Mouse (Mus musculus) lung, embryonic 14.5 days (tissue): Measurements from ENCODE around the gene Lrrfip1. TPM values are rescaled to one million over a fixed set of nuclear protein-coding genes. Genes with fewer than 3 reads are reported as not detected.

Experiments
- ATAC-seq: fragments of 200-750 bp; cut with Nextera tagmentation; 2 replicates; pipeline ENCODE4 v1.8.0; 2017; ENCODE audit warnings: mild to moderate bottlenecking, moderate TSS enrichment, moderate library complexity; ENCODE audit not compliant: insufficient read depth
- DNase-seq: peaks from one replicate; pipeline ENCODE4 v3.0.0-alpha.2; 2015
- H3K27ac ChIP-seq: fragments of 300-500 bp; sonication (generic); 2 replicates; pipeline ENCODE4 v1.5.1; 2014; ENCODE audit warnings: low read depth, mild to moderate bottlenecking, moderate library complexity
- H3K27me3 ChIP-seq: fragments of 300-500 bp; sonication (generic); 2 replicates; pipeline ENCODE4 v1.6.1; 2014; ENCODE audit warnings: low read length, control low read depth; ENCODE audit not compliant: insufficient read depth
- H3K36me3 ChIP-seq: fragments of 300-500 bp; sonication (generic); 2 replicates; pipeline ENCODE4 v1.6.1; 2014; ENCODE audit warnings: control low read depth; ENCODE audit not compliant: insufficient read depth
- H3K4me1 ChIP-seq: fragments of 300-500 bp; sonication (generic); 2 replicates; pipeline ENCODE4 v1.6.1; 2014; ENCODE audit warnings: antibody characterized with exemption, control low read depth; ENCODE audit not compliant: insufficient read depth
- H3K4me2 ChIP-seq: fragments of 300-500 bp; sonication (generic); 2 replicates; pipeline ENCODE4 v1.6.1; 2014; ENCODE audit warnings: mild to moderate bottlenecking
- H3K4me3 ChIP-seq: fragments of 300-500 bp; sonication (generic); 2 replicates; pipeline ENCODE4 v1.5.1; 2014; ENCODE audit warnings: low read depth, low read length
- H3K9ac ChIP-seq: fragments of 300-500 bp; sonication (generic); 2 replicates; pipeline ENCODE4 v1.6.1; 2014
- H3K9me3 ChIP-seq: fragments of 300-500 bp; sonication (generic); 2 replicates; pipeline ENCODE4 v1.6.1; 2016; ENCODE audit warnings: low read depth, low read length, control low read depth
- CTCF ChIP-seq: IDR thresholded peaks from 2 replicates; pipeline ENCODE4 v1.5.1; 2016; ENCODE audit warnings: antibody characterized with exemption, low read depth
- WGBS: fragments of 180-500 bp; shearing (Covaris S2); extraction: QIAGEN DNeasy Blood & Tissue Kit; methylation state at CpG from one replicate; pipeline ENCODE4 v1.1.7; 2014; 5-methylcytosine and 5-hydroxymethylcytosine counted together
- polyA plus RNA-seq: library from polyadenylated mRNA; unstranded; fragments of >200 nt; fragmentation: Nextera tagmentation; extraction: Ambion mirVana; gene quantifications from 2 replicates; pipeline ENCODE4 v1.2.1, GENCODE M21; 2014

Lrrfip1 gene
- polyA plus RNA-seq, 1 experiment from 2014 or later = 47.1 TPM

DNA sequence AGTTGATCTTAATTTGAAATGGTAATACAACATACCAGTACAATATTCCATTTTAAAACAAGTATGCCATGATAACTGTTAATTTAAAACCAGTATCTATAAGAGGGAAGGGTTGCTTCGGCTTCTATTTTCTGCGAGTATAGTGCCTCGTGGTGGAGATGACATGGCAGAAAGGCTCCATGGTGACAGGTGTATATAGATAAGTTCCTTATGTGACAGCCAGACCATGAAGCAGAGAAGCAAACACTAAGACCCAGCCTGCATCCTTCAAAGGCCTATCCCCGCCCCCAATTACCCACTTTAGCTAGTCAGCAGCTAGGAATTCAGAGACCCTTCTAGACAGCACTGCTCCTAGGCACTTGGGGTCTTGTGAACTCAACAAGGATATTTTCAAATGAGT is 170.6 kb downstream of the Lrrfip1 start:
- TF ChIP-seq CTCF = no peak
- ATAC-seq (no peak), DNase-seq (no peak)
- no peak overlapping the region for H3K9ac ChIP-seq
- no peak overlapping the region for H3K4me3 ChIP-seq
- H3K27ac ChIP-seq = no peak overlapping the region
- H3K4me2 ChIP-seq = no peak overlapping the region
- no peaks in the 10 kb centered on the region for H3K27me3 ChIP-seq
- H3K36me3 ChIP-seq = no peaks in the 10 kb centered on the region
- 57% methylated on average over 4 of the region's 4 CpGs for WGBS
- no peaks in the 10 kb centered on the region for H3K4me1 ChIP-seq
- H3K9me3 ChIP-seq = no peaks in the 10 kb centered on the region

DNA sequence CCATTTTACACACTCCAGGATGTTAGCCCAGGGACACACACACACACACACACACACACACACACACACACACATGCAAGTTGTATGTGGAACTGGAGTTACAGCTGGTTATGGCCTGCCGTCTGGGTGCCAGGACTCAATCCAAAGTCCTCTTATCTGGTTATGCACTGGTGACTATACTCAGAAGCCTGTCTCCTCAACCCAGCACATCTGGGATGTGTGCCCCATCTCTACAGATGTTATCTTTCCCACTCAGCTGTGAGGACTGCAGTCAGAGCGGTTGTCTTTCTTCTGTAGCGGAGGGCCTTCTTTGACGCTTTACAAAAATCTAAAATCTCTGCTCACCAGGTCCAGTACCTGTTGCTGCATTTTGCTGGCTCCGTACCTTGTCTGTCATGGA is 176.3 kb downstream of the Lrrfip1 start:
- H3K27ac ChIP-seq = no peak overlapping the region
- WGBS = 83% methylated on average over 5 of the region's 5 CpGs
- H3K9ac ChIP-seq = no peak overlapping the region

GRCm38 (mm10) chr1:91176026-91176425 is 177.5 kb downstream of the Lrrfip1 start:
- Histone ChIP-seq H3K27ac (no peak overlapping the region), H3K36me3 (no peaks in the 10 kb centered on the region), H3K9ac (no peak overlapping the region), H3K4me3 (no peak overlapping the region), H3K9me3 (no peaks in the 10 kb centered on the region), H3K4me2 (no peak overlapping the region), H3K4me1 (peaks cover 14% of the 10 kb centered on the region; the same call in 1 of the 2 replicates), H3K27me3 (0 out of 2 replicates have a peak, but pooled peaks cover 6% of the 10 kb centered on the region)
- DNase-seq (no peak), ATAC-seq (no peak)
- 37% methylated on average over 3 of the region's 3 CpGs for WGBS
- TF ChIP-seq CTCF = no peak

More for the DNA sequence above, 176.3 kb downstream of the Lrrfip1 start:
- Histone ChIP-seq H3K4me1 (0 out of 2 replicates have a peak, but pooled peaks cover 3% of the 10 kb centered on the region), H3K9me3 (no peaks in the 10 kb centered on the region), H3K36me3 (no peaks in the 10 kb centered on the region), H3K4me2 (no peak overlapping the region), H3K27me3 (no peaks in the 10 kb centered on the region), H3K4me3 (no peak overlapping the region)
- TF ChIP-seq CTCF = no peak
- ATAC-seq (no peak), DNase-seq (no peak)

DNA sequence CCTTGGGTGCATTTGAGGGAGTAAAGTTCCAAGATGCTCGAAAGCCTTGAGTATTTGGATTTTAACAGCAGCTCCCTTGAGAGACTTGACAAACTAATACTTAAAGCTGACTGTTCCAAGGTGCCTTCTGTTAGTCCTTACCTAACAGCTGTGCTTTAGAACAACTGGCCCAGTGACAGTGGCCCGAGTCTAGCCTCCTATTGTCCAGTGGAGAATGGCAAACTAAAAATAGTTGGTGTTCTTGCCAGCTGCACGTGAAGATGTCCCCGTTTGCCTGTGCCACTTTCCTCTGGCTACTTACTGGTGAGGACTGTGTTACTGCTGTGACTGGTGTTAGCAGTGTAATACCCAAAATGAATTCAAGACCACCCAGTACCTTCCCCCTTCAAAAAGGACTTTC is 178.3 kb downstream of the Lrrfip1 start:
- WGBS = 70% methylated on average over 4 of the region's 4 CpGs
- H3K4me2 ChIP-seq = no peak overlapping the region
- ATAC-seq (no peak), DNase-seq (no peak)
- no peak overlapping the region for H3K9ac ChIP-seq
- H3K36me3 ChIP-seq = no peaks in the 10 kb centered on the region
- no peaks in the 10 kb centered on the region for H3K9me3 ChIP-seq
- no peak overlapping the region for H3K27ac ChIP-seq
- H3K4me3 ChIP-seq = no peak overlapping the region
- H3K4me1 ChIP-seq = peaks cover 16% of the 10 kb centered on the region; the same call in 1 of the 2 replicates
- TF ChIP-seq CTCF = no peak
- 0 out of 2 replicates have a peak, but pooled peaks cover 6% of the 10 kb centered on the region for H3K27me3 ChIP-seq

Other genes starting within 250 kb of the Lrrfip1 start
- gene Col6a3, start 154.8 kb upstream of the Lrrfip1 start, polyA plus RNA-seq = 63.0 and 74.6 TPM in 2 replicates
- gene Mlph, start 83.7 kb upstream of the Lrrfip1 start, polyA plus RNA-seq = 0.39 and 0.42 TPM in 2 replicates
- gene Prlh, start 45.6 kb upstream of the Lrrfip1 start, polyA plus RNA-seq = not detected in 2 replicates
- gene Rab17, start 29.1 kb upstream of the Lrrfip1 start, polyA plus RNA-seq = 1.7 and 2.3 TPM in 2 replicates
- gene Rbm44, start 146.4 kb downstream of the Lrrfip1 start, polyA plus RNA-seq = 1.2 and 2.2 TPM in 2 replicates
- 5.0 and 7.4 TPM in 2 replicates for gene Ramp1, start 181.1 kb downstream of the Lrrfip1 start, polyA plus RNA-seq